Mouse (Mus musculus) liver, embryonic 14 days (tissue): ENCODE measurements around the gene Kank3. TPM values are rescaled to one million over a fixed set of nuclear protein-coding genes. Genes with fewer than 3 reads are reported as not detected.

Experiments
- polyA plus RNA-seq: library from polyadenylated mRNA; depleted of rRNA; stranded (reverse); fragments of >200 nt; gene quantifications from 2 replicates; pipeline ENCODE4 v1.2.3, GENCODE M21; 2012; rRNA removed

Kank3 gene
- polyA plus RNA-seq: 7.5 and 8.2 TPM in 2 replicates

GRCm38 (mm10) chr17:33810334-33811141 lies at the start of gene Kank3:
Gene Kank3 (plus strand): TSS chr17:33810519.

GRCm38 (mm10) chr17:33781124-33781977 lies 29.0 kb upstream of the Kank3 start, which contains the start of gene Angptl4:
Gene Angptl4 (minus strand): TSS chr17:33781830.

GRCm38 (mm10) chr17:33824084-33824996 lies 14.0 kb downstream of the Kank3 start, which contains the start of the genes Rps28 and Ndufa7:
Gene Rps28 (minus strand): TSS chr17:33824562.
Gene Ndufa7 (plus strand): TSS chr17:33824572.

GRCm38 (mm10) chr17:33842966-33843795 lies 32.9 kb downstream of the Kank3 start, which contains the start of gene Cd320:
Gene Cd320 (plus strand): TSS chr17:33843091.

Other genes starting within 250 kb of the Kank3 start
- gene Zfp414, start 181.4 kb upstream of the Kank3 start, polyA plus RNA-seq: 18.4 and 23.1 TPM in 2 replicates
- 1.1 and 1.8 TPM in 2 replicates for gene Pram1, start 172.5 kb upstream of the Kank3 start, polyA plus RNA-seq
- gene Hnrnpm, start 123.7 kb upstream of the Kank3 start, polyA plus RNA-seq: 158 and 161 TPM in 2 replicates
- gene March2, start 91.8 kb upstream of the Kank3 start, polyA plus RNA-seq: 133 and 171 TPM in 2 replicates
- 84.2 and 94.7 TPM in 2 replicates for gene Rab11b, start 50.0 kb upstream of the Kank3 start, polyA plus RNA-seq
- gene Angptl4, start 28.7 kb upstream of the Kank3 start, polyA plus RNA-seq: 5.3 and 6.5 TPM in 2 replicates
- gene Rps28, start 14.0 kb downstream of the Kank3 start, polyA plus RNA-seq: 798 and 847 TPM in 2 replicates
- gene Ndufa7, start 14.1 kb downstream of the Kank3 start, polyA plus RNA-seq: 125 and 147 TPM in 2 replicates
- gene Cd320, start 32.6 kb downstream of the Kank3 start, polyA plus RNA-seq: 6.8 TPM in 2 replicates
- not detected in 2 replicates for gene Gm7029, start 63.3 kb downstream of the Kank3 start, polyA plus RNA-seq
- 37.2 and 40.2 TPM in 2 replicates for gene Kifc1, start 80.1 kb downstream of the Kank3 start, polyA plus RNA-seq
- gene Platr17, start 94.6 kb downstream of the Kank3 start, polyA plus RNA-seq: 0.45 and 0.64 TPM in 2 replicates
- 13.5 and 16.7 TPM in 2 replicates for gene Daxx, start 98.9 kb downstream of the Kank3 start, polyA plus RNA-seq
- 8.7 and 12.3 TPM in 2 replicates for gene Tapbp, start 105.4 kb downstream of the Kank3 start, polyA plus RNA-seq
- 10.9 and 11.4 TPM in 2 replicates for gene Zbtb22, start 105.4 kb downstream of the Kank3 start, polyA plus RNA-seq
- 15.3 and 15.4 TPM in 2 replicates for gene Rgl2, start 119.0 kb downstream of the Kank3 start, polyA plus RNA-seq
- 72.9 and 74.1 TPM in 2 replicates for gene Pfdn6, start 129.8 kb downstream of the Kank3 start, polyA plus RNA-seq
- 17.6 and 21.4 TPM in 2 replicates for gene Wdr46, start 130.1 kb downstream of the Kank3 start, polyA plus RNA-seq
- 1.0 and 1.2 TPM in 2 replicates for gene B3galt4, start 141.0 kb downstream of the Kank3 start, polyA plus RNA-seq
- gene Vps52, start 145.3 kb downstream of the Kank3 start, polyA plus RNA-seq: 15.7 and 18.1 TPM in 2 replicates
- gene Rps18, start 145.5 kb downstream of the Kank3 start, polyA plus RNA-seq: 1,154 and 1,315 TPM in 2 replicates
- gene H2-K1, start 189.8 kb downstream of the Kank3 start, polyA plus RNA-seq: 115 and 137 TPM in 2 replicates
- 9.6 and 10.5 TPM in 2 replicates for gene Ring1, start 214.2 kb downstream of the Kank3 start, polyA plus RNA-seq
- gene H2-Ke6, start 217.5 kb downstream of the Kank3 start, polyA plus RNA-seq: 28.0 and 29.0 TPM in 2 replicates
- gene Slc39a7, start 221.2 kb downstream of the Kank3 start, polyA plus RNA-seq: 27.2 and 30.7 TPM in 2 replicates
- gene Rxrb, start 221.3 kb downstream of the Kank3 start, polyA plus RNA-seq: 15.0 and 18.0 TPM in 2 replicates
- gene Col11a2, start 228.9 kb downstream of the Kank3 start, polyA plus RNA-seq: 0.27 and 0.33 TPM in 2 replicates